ENCODE assay signal across 9 mouse cellular contexts in the genomic region with DNA sequence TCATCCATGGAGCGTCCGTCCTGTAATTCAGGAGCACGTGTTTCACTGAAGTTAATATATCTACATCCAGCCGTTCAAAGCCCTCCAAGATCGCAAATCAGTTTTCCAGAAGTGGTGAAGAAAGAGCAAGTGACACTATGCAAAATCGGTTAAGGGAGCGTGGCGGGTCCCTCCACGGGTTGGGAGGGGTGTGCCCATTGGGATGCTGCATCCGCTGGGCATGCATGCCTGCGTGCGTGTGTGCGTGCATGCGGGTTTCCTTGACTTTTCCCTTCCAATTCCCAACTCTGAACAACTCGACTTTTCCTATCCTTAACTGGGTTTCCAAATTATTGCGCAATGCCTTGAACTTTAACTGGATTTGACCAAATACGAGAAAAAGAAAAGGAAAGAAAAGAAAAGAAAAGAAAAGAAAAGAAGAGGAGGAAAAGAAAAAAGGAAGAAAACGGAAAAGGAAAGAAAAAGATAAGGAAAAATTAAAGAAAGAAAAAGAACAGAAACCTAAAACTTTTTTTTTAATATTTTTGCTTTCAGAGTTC. TPM values are rescaled to one million over a fixed set of nuclear protein-coding genes. Genes with fewer than 3 reads are reported as not detected.
DNase-seq lines count a peak whose midpoint lies in the region; ATAC-seq lines count a peak whose summit lies in the region.
"Had no signal": no experiment of that assay in that cellular context is flagged by ENCODE, and none has a peak within 500 bp of the region (broad histone marks: within the 10 kb centered on the region; RNA-seq: fewer than 3 reads in every experiment).

No protein-coding gene starts in this region.

- ATAC-seq in neural tube, embryonic 11.5 days (ENCODE audit: insufficient read depth, low FRiP score, low TSS enrichment) = peak; percentile 88
- ATAC-seq in heart, embryonic 12.5 days (ENCODE audit: insufficient number of reproducible peaks, low FRiP score) = no peak
- ATAC-seq in liver, embryonic 12.5 days = no peak
- no peak for ATAC-seq in stomach, embryonic 16.5 days (ENCODE audit: insufficient read depth, low FRiP score)

- peak overlapping the region; percentile 36 for H3K9ac ChIP-seq in neural tube, embryonic 11.5 days (ENCODE audit: low read length)
- peak overlapping the region; percentile 34; the same call in 1 of the 2 replicates for H3K9ac ChIP-seq in heart, embryonic 12.5 days
- H3K9ac ChIP-seq in liver, embryonic 12.5 days = no peak overlapping the region
- H3K9ac ChIP-seq in stomach, embryonic 16.5 days (ENCODE audit: low read length) = peak overlapping the region; percentile 62

- H3K4me3 ChIP-seq in neural tube, embryonic 11.5 days (ENCODE audit: low read depth, low read length) = peak overlapping the region; percentile 53
- H3K4me3 ChIP-seq in heart, embryonic 12.5 days = peak overlapping the region; percentile 48
- peak overlapping the region; percentile 36 for H3K4me3 ChIP-seq in liver, embryonic 12.5 days
- H3K4me3 ChIP-seq in stomach, embryonic 16.5 days (replicated peaks; ENCODE audit: low read length) = peak overlapping the region; percentile 63

- DNase-seq in neural tube, embryonic 11.5 days (ENCODE audit: low spot score) = peak; percentile 77
- DNase-seq in neural tube, embryonic 10.5 days (ENCODE audit: extremely low spot score, low spot score) = no peak
- DNase-seq in c-Kit-positive CD71-positive TER-119-positive erythroid progenitor cells, embryonic 14.5 days (ENCODE audit: low spot score) = no peak
- DNase-seq in layer of hippocampus, adult 8-10 months (ENCODE audit: low spot score in 2 of 2) = no peak
- no peak for DNase-seq in frontal cortex, postnatal 36 days (ENCODE audit: low spot score in 2 of 2)

- no peaks in the 10 kb centered on the region for H3K36me3 ChIP-seq in neural tube, embryonic 11.5 days (ENCODE audit: control insufficient read depth, insufficient read depth, low read length)
- no peaks in the 10 kb centered on the region for H3K36me3 ChIP-seq in heart, embryonic 12.5 days
- no peaks in the 10 kb centered on the region for H3K36me3 ChIP-seq in liver, embryonic 12.5 days
- H3K36me3 ChIP-seq in stomach, embryonic 16.5 days (ENCODE audit: control insufficient read depth, insufficient read depth, low read length) = no peaks in the 10 kb centered on the region

- 4% methylated on average over 18 of the region's 18 CpGs for WGBS in neural tube, embryonic 11.5 days
- 7% methylated on average over 18 of the region's 18 CpGs for WGBS in heart, embryonic 12.5 days
- WGBS in liver, embryonic 12.5 days (ENCODE audit: insufficient replicate concordance) = 10% methylated on average over 18 of the region's 18 CpGs
- 6% methylated on average over 18 of the region's 18 CpGs for WGBS in stomach, embryonic 16.5 days

- H3K4me2 ChIP-seq in neural tube, embryonic 11.5 days (ENCODE audit: low read depth) = peak overlapping the region; percentile 72
- H3K4me2 ChIP-seq in heart, embryonic 12.5 days = peak overlapping the region; percentile 86
- peak overlapping the region; percentile 60 for H3K4me2 ChIP-seq in liver, embryonic 12.5 days
- peak overlapping the region; percentile 88 for H3K4me2 ChIP-seq in stomach, embryonic 16.5 days (ENCODE audit: low read depth, low read length)

- H3K27me3 ChIP-seq in neural tube, embryonic 11.5 days (ENCODE audit: control insufficient read depth, insufficient read depth, low read length) = peaks cover 35% of the 10 kb centered on the region
- peaks cover 41% of the 10 kb centered on the region for H3K27me3 ChIP-seq in heart, embryonic 12.5 days (replicated peaks)
- H3K27me3 ChIP-seq in liver, embryonic 12.5 days (replicated peaks) = peaks cover 39% of the 10 kb centered on the region
- peaks cover 19% of the 10 kb centered on the region for H3K27me3 ChIP-seq in stomach, embryonic 16.5 days (ENCODE audit: control insufficient read depth, insufficient read depth, low read length)

- H3K4me1 ChIP-seq in neural tube, embryonic 11.5 days (ENCODE audit: control insufficient read depth, insufficient read depth, low read length) = peaks cover 4% of the 10 kb centered on the region; the same call in 1 of the 2 replicates
- H3K4me1 ChIP-seq in heart, embryonic 12.5 days (replicated peaks) = peaks cover 16% of the 10 kb centered on the region
- no peaks in the 10 kb centered on the region for H3K4me1 ChIP-seq in liver, embryonic 12.5 days
- H3K4me1 ChIP-seq in stomach, embryonic 16.5 days (ENCODE audit: control insufficient read depth, insufficient read depth, low read length) = peaks cover 5% of the 10 kb centered on the region

- no peak overlapping the region for H3K27ac ChIP-seq in neural tube, embryonic 11.5 days (ENCODE audit: low read depth, low read length)
- H3K27ac ChIP-seq in heart, embryonic 12.5 days (ENCODE audit: poor library complexity, severe bottlenecking) = no peak overlapping the region
- no peak overlapping the region for H3K27ac ChIP-seq in liver, embryonic 12.5 days
- no peak overlapping the region; the same call in 1 of the 2 replicates for H3K27ac ChIP-seq in stomach, embryonic 16.5 days (ENCODE audit: low read length)
- H3K27ac ChIP-seq: macrophage had no signal

- no peaks in the 10 kb centered on the region for H3K9me3 ChIP-seq in neural tube, embryonic 11.5 days (ENCODE audit: control insufficient read depth, low read length)
- H3K9me3 ChIP-seq in heart, embryonic 12.5 days (replicated peaks) = no peaks in the 10 kb centered on the region
- no peaks in the 10 kb centered on the region for H3K9me3 ChIP-seq in liver, embryonic 12.5 days (replicated peaks)
- no peaks in the 10 kb centered on the region for H3K9me3 ChIP-seq in stomach, embryonic 16.5 days (replicated peaks; ENCODE audit: control insufficient read depth, low read length)

RNA-seq across cellular contexts. Expression of a gene that starts 1.2 kb away (rescaled TPM):
- 10.9 and 13.2 TPM in 2 replicates for polyA plus RNA-seq in neural tube, embryonic 11.5 days (2014; fragmentation: Nextera tagmentation; extraction: Ambion mirVana)
- 0.44 and 0.57 TPM in 2 replicates for polyA plus RNA-seq in heart, embryonic 12.5 days (2016; fragmentation: Nextera tagmentation; extraction: Ambion mirVana)
- polyA plus RNA-seq in liver, embryonic 12.5 days (2016; fragmentation: Nextera tagmentation; extraction: Ambion mirVana) = 0.41 and 0.61 TPM in 2 replicates
- polyA plus RNA-seq in stomach, embryonic 16.5 days (2015; fragmentation: Nextera tagmentation; extraction: Ambion mirVana) = 6.1 and 6.7 TPM in 2 replicates
- total RNA-seq in layer of hippocampus, adult 8-10 months (2022) = not detected
- polyA plus RNA-seq: macrophage had no signal
